Mouse (Mus musculus) kidney, adult 2 months (tissue): ENCODE results near the gene Hist1h2bk.

Experiments used
- CTCF ChIP-seq: fragments of 200-500 bp; conservative IDR thresholded peaks from 2 replicates; pipeline ENCODE4 v1.5.1; 2011; ENCODE audit warnings: low read depth, mild to moderate bottlenecking, control low read depth, low read length, moderate library complexity, mixed read lengths; ENCODE audit not compliant: insufficient read depth, insufficient read length
- POLR2A ChIP-seq: fragments of 200-500 bp; IDR thresholded peaks from one replicate; pipeline ENCODE4 v1.6.1; 2011; ENCODE audit warnings: low read depth, low read length, control low read depth

DNA sequence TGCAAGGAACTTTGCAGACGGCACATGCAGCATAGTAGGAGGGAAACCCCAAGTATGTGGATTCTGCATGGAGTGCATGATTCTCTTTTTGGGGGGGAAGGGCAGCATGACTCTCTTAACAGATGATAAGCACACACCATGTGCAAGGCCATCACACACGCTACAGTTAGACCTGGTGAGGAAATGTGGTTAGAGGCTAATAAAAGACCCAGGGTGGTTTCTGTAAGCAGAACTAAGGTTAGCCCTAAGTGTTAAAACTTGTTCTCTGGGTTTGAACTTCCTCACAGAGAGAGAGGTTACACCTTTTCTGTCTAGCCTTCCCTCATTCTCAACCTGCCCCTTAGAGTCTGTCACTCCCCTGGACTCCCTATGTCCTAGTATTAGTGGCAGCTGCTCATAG, 34.3 kb upstream of the Hist1h2bk start:
- TF ChIP-seq CTCF (no peak), POLR2A (no peak)
